Mouse (Mus musculus) cerebral cortex, adult 2 months (tissue): ENCODE results near the gene Iah1.

Experiments
- WGBS: fragments of 180-500 bp; shearing (Covaris S2); methylation state at CpG from one replicate; pipeline ENCODE4 v1.1.7; 2018; 5-methylcytosine and 5-hydroxymethylcytosine counted together

Iah1 gene

DNA sequence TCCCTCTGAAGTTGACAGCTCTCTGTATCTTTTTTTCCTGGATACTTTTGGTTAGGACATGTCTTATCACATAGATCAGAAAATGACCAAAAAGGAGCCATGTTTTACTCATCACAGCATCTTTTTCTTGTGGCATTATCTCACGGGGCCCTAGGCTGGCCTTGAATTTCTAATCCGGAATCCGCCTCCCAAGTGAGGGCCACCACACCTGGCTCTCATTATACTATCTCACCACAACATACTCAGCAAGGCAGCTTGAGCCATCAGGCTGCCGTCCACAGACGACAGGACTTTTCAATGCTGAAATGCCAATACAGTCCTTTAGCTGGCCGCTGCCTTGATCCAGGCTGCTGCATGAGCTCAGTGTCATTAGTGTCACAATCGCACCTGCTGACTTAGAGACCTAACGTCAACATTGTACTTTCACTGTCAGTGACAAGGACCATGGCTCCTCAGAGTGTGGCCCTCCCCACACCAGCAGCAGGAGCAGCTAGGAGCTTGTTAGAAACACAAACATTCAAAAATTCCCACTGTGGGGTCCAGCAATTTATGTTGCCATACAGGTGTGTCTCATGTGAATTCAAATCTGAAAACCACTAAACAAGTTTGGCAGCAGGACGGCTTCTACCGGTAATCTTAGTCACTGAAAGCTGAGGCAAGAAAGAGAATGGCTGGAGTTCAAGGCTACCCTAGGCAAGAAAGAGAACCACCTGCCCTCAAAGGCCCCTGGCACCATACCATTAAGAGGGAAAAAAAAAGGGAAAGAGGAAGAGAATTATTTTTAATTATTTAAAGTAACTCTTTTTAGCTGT, 48.6 kb downstream of the Iah1 start:
- 85% methylated on average over 10 of the region's 10 CpGs for WGBS

DNA sequence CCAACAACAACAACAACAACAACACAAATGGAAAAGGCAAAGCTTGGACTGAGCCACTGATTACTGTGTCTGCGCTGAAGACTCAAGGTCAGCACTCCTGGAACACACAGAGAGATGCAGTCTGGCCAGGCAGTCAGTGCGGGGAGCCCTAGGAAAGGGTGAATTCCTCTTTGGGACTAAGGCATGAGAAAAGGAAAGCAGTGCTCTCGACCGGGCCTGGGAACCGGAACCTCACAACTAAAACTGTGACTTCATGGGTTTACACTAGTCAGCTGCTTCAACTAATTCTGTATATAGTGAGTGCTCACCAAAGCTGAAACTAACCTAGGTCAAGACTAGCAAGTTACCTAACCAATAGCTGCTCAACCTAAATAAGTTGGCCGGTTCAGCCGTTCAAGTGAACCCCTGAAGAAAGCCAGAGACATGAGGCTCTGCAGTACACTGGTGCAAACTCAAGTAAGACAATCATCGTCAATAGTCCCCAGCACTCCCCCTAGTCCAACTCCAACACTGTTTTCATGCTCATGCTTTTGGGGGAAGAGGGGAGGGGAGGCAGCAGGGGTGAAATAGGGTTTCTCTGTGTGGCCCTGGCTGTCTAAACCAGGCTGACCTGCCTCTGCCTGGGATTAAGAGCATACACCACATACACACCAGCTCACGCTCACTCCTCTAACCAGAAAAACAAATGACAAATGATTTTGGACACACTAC, 52.3 kb downstream of the Iah1 start:
- 86% methylated on average over 9 of the region's 9 CpGs for WGBS

DNA sequence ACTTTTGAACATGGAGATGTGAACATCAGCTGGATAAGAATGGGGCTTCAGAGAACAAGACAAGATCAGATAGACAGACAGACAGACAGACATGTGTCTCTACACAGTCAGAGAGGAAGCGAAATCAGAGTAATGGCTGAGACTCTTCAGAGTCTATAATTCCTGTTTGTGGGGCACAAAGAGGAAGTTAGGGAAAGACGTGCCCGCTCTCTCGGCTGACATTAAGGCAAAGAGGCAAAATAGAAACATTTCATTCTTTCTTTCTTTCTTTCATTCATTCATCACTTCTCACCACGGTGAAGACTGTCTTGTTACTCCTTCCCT, 52.9 kb downstream of the Iah1 start:
- WGBS = 83% methylated on average over 5 of the region's 5 CpGs

DNA sequence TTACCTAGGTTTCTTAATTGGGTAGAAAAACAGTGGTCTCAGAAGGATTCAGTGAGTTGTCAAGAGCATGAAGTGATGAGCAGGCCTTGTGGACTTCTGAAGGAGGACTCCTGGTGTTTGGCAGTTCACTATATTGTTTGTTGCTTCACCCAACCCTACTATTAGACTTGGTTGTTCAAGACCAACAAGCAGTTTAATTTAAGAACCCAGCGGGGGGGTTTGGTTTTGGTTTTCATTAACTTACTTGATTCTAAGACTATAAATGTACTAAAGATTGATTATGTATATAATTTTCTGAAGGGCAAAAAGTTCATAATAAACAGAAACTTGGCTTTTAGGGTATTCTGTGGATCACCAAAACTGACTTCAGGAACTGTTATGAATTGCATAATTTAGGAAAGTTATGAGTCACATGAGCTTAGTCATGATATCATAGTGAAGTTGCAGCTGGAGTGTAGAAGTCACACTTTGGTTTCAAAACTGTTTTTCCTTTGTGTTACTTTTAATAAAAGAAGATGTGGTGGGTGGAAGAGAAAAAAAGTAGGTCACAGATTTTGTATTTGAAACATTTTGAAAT, 53.9 kb downstream of the Iah1 start:
- 93% methylated on average over 1 of the region's 1 CpGs for WGBS

DNA sequence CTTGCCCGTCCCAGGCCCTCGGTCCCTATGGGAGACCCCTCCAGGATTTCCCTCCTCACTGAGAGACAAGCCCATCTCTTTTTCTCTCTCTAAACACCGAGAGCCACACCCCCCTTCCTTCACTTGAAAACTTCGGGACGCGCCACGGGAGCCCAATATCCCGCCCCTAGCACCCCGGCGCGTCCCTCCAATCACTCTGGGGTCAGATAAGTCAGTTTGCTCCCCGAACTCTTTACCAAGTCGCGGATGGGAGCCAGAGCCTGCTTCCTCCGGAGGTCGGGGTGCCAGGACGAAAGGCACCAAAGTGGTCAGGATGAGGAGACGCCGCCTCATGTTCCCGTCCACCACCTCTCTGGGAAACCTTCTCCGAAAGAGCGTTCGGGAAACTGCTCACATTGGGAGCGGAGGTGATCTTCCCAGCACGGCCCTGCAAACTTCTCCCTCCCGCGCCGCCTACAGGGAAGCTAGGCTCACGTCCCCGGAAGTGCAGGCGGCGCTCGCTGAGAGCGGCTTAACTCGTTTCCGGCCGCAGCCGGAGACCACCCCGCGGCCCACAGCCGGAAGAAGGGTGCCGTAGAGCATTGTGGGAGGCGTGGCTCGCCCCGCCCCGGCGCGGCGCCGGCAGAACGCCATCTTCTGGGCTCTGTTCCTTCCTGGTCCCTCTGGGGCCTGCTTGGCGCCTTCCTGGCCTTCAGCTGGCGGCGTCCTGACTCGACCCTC, 57.1 kb downstream of the Iah1 start, which contains the start of gene Adam17:
TSS of gene Adam17 (minus strand) at position 533 of the 720 bp plus-strand sequence.
- under 1% methylated on average over 55 of the region's 55 CpGs for WGBS
